Mouse (Mus musculus) heart, embryonic 11.5 days (tissue): ENCODE data around the gene Gnai3. TPM values are rescaled to one million over a fixed set of nuclear protein-coding genes. Genes with fewer than 3 reads are reported as not detected.

Source experiments
- ATAC-seq: fragments of 200-750 bp; cut with Nextera tagmentation; replicated peaks from 2 replicates; pipeline ENCODE4 v1.8.0; 2017; ENCODE audit warnings: moderate library complexity; ENCODE audit not compliant: insufficient number of reproducible peaks, low FRiP score, low TSS enrichment
- H3K27ac ChIP-seq: fragments of 300-500 bp; sonication (generic); 2 replicates; pipeline ENCODE4 v1.5.1; 2014; ENCODE audit warnings: mild to moderate bottlenecking, low read depth, low read length
- H3K27me3 ChIP-seq: fragments of 300-500 bp; sonication (generic); 2 replicates; pipeline ENCODE4 v1.6.1; 2014; ENCODE audit warnings: mild to moderate bottlenecking, low read length, mixed read lengths; ENCODE audit not compliant: control insufficient read depth, insufficient read depth
- H3K36me3 ChIP-seq: fragments of 300-500 bp; sonication (generic); 2 replicates; pipeline ENCODE4 v1.6.1; 2014; ENCODE audit warnings: mild to moderate bottlenecking, low read length, moderate library complexity, mixed read lengths; ENCODE audit not compliant: control insufficient read depth, insufficient read depth
- H3K4me1 ChIP-seq: fragments of 300-500 bp; sonication (generic); 2 replicates; pipeline ENCODE4 v1.6.1; 2014; ENCODE audit warnings: low read length; ENCODE audit not compliant: control insufficient read depth, insufficient read depth
- H3K4me2 ChIP-seq: fragments of 300-500 bp; sonication (generic); 2 replicates; pipeline ENCODE4 v1.6.1; 2014; ENCODE audit warnings: mild to moderate bottlenecking, moderate library complexity
- H3K4me3 ChIP-seq: fragments of 300-500 bp; sonication (generic); 2 replicates; pipeline ENCODE4 v1.5.1; 2014; ENCODE audit warnings: low read depth, low read length
- H3K9ac ChIP-seq: fragments of 300-500 bp; sonication (generic); 2 replicates; pipeline ENCODE4 v1.6.1; 2014; ENCODE audit warnings: mild to moderate bottlenecking, low read depth, low read length, moderate library complexity
- H3K9me3 ChIP-seq: fragments of 300-500 bp; sonication (generic); replicated peaks from 2 replicates; pipeline ENCODE4 v1.6.1; 2016; ENCODE audit warnings: low read length; ENCODE audit not compliant: control insufficient read depth
- WGBS: fragments of 180-500 bp; shearing (Covaris S2); extraction: QIAGEN DNeasy Blood & Tissue Kit; methylation state at CpG from one replicate; pipeline ENCODE4 v1.1.7; 2014; ENCODE audit not compliant: insufficient replicate concordance; 5-methylcytosine and 5-hydroxymethylcytosine counted together
- polyA plus RNA-seq: library from polyadenylated mRNA; unstranded; fragments of >200 nt; fragmentation: Nextera tagmentation; extraction: Ambion mirVana; gene quantifications from 2 replicates; pipeline ENCODE4 v1.2.1, GENCODE M21; 2014

Gene Gnai3
- polyA plus RNA-seq, 1 experiment from 2014 or later = 91.3 TPM

DNA sequence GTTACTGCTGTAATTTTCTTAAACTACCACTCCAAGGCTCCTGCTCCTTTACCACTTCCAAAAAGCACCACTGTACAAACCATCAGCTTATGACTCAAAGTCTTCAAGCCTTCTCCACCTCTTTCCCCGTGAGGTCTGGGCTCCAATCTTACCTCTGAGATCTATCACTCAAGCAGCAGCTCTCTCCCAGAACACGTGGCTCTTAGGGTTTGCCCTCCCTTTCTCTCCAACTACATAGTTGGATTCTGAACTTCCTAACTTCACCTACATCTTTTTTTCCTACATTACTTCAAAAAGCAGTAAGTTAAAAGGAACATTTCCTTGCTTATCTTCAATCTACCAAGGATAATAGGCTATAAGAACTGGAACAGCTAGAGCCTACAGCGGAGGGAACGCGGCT, 17.4 kb downstream of the Gnai3 start:
- no peak overlapping the region for H3K9ac ChIP-seq
- WGBS = 73% methylated on average over 5 of the region's 5 CpGs
- no peak for ATAC-seq

DNA sequence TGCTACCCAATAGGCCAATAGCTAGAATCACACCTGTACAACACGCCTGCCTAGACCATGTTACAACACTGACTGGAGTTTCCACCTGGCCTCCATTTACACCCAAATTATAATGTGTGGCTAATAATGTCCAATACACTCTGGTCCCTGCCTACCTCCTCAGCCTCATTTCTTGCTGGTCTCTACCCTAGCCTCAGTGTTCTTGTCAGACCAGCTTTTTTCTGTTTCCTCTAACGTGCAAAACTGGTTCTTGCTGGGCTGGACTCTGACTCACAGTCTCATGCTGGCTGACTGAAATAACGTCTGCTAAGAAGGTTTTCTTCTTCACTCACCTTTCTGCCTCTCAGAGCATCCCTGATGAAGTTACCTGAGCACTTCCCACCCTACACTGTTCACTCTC, 19.6 kb downstream of the Gnai3 start:
- Histone ChIP-seq H3K9ac (no peak overlapping the region), H3K27ac (no peak overlapping the region), H3K4me1 (peaks cover 24% of the 10 kb centered on the region), H3K27me3 (no peaks in the 10 kb centered on the region), H3K4me3 (no peak overlapping the region), H3K9me3 (no peaks in the 10 kb centered on the region), H3K4me2 (no peak overlapping the region), H3K36me3 (0 out of 2 replicates have a peak, but pooled peaks cover under 1% of the 10 kb centered on the region)
- 91% methylated on average over 3 of the region's 3 CpGs for WGBS
- ATAC-seq = no peak

More for the DNA sequence above, 17.4 kb downstream of the Gnai3 start:
- H3K27me3 ChIP-seq = no peaks in the 10 kb centered on the region
- no peaks in the 10 kb centered on the region for H3K9me3 ChIP-seq
- H3K27ac ChIP-seq = no peak overlapping the region
- H3K4me1 ChIP-seq = peaks cover 44% of the 10 kb centered on the region
- H3K4me3 ChIP-seq = no peak overlapping the region
- no peaks in the 10 kb centered on the region for H3K36me3 ChIP-seq
- no peak overlapping the region for H3K4me2 ChIP-seq

DNA sequence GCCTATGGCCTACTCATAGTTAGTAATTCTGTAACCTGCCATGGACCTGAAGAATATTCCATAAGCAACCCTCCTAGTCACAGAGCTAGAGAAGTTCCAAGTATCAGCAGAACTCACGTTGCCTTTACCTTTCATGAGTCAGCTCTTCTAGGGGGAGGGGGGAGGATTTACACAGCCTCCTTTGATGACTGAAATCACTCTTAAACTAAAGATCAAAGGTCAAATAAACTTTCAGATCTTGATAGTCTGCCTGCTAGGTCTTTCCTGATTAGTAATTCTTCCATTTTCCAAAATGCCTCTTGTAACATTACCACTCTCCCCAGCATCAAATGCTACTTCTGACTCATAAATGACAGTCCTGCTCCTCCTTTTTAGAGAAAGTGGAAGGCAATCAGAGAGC, 21.8 kb downstream of the Gnai3 start:
- Histone ChIP-seq H3K4me2 (no peak overlapping the region), H3K36me3 (0 out of 2 replicates have a peak, but pooled peaks cover 3% of the 10 kb centered on the region), H3K4me3 (no peak overlapping the region), H3K9me3 (no peaks in the 10 kb centered on the region), H3K9ac (no peak overlapping the region), H3K4me1 (peaks cover 5% of the 10 kb centered on the region; the same call in 1 of the 2 replicates), H3K27me3 (no peaks in the 10 kb centered on the region), H3K27ac (no peak overlapping the region)
- WGBS = 44% methylated on average over 1 of the region's 1 CpGs
- ATAC-seq = no peak

DNA sequence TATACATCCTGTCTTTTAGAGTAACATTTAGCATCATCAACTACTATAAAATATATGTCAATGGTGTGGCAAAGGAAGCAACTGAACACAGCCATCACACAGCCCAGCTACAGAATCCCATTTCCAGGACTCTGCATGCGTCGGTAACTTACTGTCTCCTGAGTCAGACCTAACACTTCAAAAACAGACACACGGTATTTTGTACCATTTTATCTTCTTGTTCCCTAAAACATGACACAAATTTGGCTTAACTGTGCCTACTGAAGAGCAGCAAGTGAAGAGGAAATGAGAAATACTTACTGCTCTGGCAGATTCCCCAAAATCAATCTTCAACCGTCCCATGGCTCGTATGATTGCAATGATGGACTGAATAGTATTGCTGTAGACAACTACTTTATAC, 22.7 kb downstream of the Gnai3 start:
- Histone ChIP-seq H3K27me3 (no peaks in the 10 kb centered on the region), H3K4me2 (no peak overlapping the region), H3K4me3 (no peak overlapping the region), H3K9me3 (no peaks in the 10 kb centered on the region), H3K4me1 (peaks cover 1% of the 10 kb centered on the region; the same call in 1 of the 2 replicates), H3K9ac (no peak overlapping the region), H3K27ac (no peak overlapping the region), H3K36me3 (peaks cover 7% of the 10 kb centered on the region)
- 85% methylated on average over 5 of the region's 5 CpGs for WGBS
- ATAC-seq = no peak

DNA sequence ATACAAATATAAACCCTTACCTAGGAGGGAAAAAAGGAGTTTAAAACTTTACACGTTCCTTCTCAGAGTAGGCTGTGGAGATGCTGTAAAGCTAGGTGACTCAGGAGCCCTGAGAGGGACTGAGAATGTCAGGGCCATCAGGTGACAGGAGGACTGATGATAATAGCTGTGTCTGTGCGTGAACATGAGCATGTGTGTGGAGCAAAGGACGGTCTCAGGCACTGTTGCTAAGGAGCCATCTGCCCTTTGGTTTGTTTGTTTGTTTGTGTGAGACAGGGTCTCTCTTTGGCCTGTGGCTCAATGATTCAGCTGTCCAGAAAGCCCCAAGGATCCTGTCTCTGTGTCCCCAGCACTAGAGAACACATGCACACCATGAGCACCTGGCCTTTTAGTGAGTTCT, 24.8 kb downstream of the Gnai3 start:
- Histone ChIP-seq H3K4me3 (no peak overlapping the region), H3K27me3 (no peaks in the 10 kb centered on the region), H3K27ac (no peak overlapping the region), H3K9me3 (no peaks in the 10 kb centered on the region), H3K4me2 (no peak overlapping the region), H3K4me1 (no peaks in the 10 kb centered on the region), H3K9ac (no peak overlapping the region), H3K36me3 (peaks cover 17% of the 10 kb centered on the region)
- no peak for ATAC-seq
- WGBS = 74% methylated on average over 3 of the region's 3 CpGs

DNA sequence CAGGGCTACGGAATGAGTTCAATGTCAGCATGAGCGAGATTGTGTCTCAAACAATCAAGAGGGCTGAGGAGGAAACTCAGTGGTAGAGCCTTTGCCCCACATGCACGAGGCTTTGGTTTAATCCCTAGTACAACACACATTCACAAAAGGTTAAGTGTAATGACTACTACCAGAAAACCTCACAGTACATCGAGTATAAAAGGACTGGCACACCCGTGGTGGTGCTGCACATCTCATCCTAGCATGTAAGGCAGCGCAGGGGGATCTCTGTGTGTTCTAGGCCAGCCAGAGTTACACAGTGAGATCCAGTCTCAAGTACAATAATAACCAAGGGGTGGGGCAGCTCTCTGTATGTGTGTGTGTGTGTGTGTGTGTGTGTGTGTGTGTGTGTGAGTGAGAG, 28.5 kb downstream of the Gnai3 start:
- no peak overlapping the region for H3K9ac ChIP-seq
- no peaks in the 10 kb centered on the region for H3K27me3 ChIP-seq
- no peaks in the 10 kb centered on the region for H3K4me1 ChIP-seq
- peaks cover 21% of the 10 kb centered on the region for H3K36me3 ChIP-seq
- H3K27ac ChIP-seq = no peak overlapping the region
- H3K9me3 ChIP-seq = no peaks in the 10 kb centered on the region
- no peak for ATAC-seq
- H3K4me2 ChIP-seq = no peak overlapping the region
- 90% methylated on average over 6 of the region's 6 CpGs for WGBS
- no peak overlapping the region for H3K4me3 ChIP-seq

DNA sequence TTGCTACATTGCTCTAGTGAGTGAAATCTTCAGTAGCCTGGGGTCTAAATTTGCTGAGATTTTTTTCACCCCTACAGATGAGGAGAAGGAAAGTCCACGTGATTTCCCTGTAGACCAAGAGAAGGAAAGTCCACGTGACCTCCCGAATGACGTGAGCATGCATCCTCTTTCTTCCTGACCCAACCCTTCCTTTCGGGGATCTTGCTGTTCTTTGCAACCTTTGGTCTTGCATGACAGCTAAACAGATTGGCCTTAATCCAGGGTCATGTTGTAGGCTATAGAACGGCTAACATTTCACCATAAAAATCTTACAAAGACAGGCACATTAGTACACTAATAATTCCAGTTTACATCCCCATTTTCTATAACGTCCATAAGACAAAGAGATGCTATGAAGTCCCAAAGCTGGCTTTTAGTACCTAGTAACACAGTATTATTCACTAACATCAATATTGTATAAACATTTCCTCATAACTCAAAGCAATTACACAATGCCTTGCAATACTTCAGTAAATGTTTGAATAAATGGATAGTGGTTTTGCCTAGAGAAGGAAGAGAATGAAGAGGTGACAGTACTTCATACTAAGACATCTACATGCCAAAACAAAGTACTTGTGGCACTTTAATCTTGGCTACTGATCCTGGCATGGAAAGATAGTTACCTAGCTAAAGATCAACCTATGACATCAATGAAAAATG, 32.2 kb downstream of the Gnai3 start:
- Histone ChIP-seq H3K4me2 (no peak overlapping the region), H3K27me3 (no peaks in the 10 kb centered on the region), H3K4me3 (no peak overlapping the region), H3K4me1 (no peaks in the 10 kb centered on the region), H3K9ac (no peak overlapping the region), H3K36me3 (peaks cover 28% of the 10 kb centered on the region), H3K9me3 (no peaks in the 10 kb centered on the region), H3K27ac (no peak overlapping the region)
- 85% methylated on average over 7 of the region's 7 CpGs for WGBS
- ATAC-seq = no peak

DNA sequence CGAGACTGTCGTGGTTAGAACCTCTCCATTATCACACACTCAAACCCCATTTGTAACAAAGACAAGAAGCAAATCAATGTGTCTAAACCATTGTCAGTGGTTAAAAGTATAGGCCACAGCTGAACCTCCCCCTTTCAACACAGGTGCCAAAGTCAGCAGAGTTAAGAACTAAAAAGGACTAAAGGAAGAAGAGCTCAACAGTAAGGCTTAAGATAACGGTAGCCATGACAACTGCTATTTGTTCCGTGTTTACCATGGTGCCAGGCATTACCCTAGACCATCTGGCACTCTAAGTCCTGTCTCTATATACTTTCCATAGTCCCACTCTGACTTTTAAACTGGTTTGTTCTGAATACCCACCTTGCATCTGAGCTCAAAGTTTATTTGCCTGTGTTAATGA, 33.3 kb downstream of the Gnai3 start:
- no peaks in the 10 kb centered on the region for H3K27me3 ChIP-seq
- no peak overlapping the region for H3K4me3 ChIP-seq
- H3K36me3 ChIP-seq = peaks cover 25% of the 10 kb centered on the region
- 76% methylated on average over 4 of the region's 4 CpGs for WGBS
- H3K4me1 ChIP-seq = no peaks in the 10 kb centered on the region
- H3K27ac ChIP-seq = no peak overlapping the region
- H3K9me3 ChIP-seq = no peaks in the 10 kb centered on the region
- no peak overlapping the region for H3K9ac ChIP-seq
- H3K4me2 ChIP-seq = no peak overlapping the region
- no peak for ATAC-seq

DNA sequence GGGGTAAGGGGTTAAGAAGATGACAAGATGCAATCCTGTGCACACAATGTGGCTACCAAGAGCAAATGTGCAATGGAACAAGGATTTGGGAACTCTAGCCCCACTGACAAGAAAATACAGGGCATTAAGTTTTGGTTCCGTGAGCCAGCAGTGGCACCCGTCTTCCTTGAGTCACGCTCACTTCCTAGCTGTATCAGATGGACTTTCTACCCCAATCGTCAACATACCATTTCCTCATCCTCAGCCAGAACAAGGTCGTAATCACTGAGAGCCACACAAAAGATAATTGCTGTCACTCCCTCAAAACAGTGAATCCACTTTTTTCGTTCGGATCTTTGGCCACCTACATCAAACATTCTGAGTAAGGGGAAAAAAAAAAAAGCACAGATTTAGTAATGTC, 33.7 kb downstream of the Gnai3 start:
- WGBS = 67% methylated on average over 7 of the region's 7 CpGs
- no peaks in the 10 kb centered on the region for H3K4me1 ChIP-seq
- peaks cover 21% of the 10 kb centered on the region; the same call in 1 of the 2 replicates for H3K36me3 ChIP-seq

More for the DNA sequence above, 33.7 kb downstream of the Gnai3 start:
- H3K9ac ChIP-seq = no peak overlapping the region
- H3K4me3 ChIP-seq = no peak overlapping the region
- no peak for ATAC-seq
- no peak overlapping the region for H3K4me2 ChIP-seq
- no peaks in the 10 kb centered on the region for H3K9me3 ChIP-seq
- no peaks in the 10 kb centered on the region for H3K27me3 ChIP-seq
- no peak overlapping the region for H3K27ac ChIP-seq
